ENCODE assay signal across 7 mouse cellular contexts in the genomic region with DNA sequence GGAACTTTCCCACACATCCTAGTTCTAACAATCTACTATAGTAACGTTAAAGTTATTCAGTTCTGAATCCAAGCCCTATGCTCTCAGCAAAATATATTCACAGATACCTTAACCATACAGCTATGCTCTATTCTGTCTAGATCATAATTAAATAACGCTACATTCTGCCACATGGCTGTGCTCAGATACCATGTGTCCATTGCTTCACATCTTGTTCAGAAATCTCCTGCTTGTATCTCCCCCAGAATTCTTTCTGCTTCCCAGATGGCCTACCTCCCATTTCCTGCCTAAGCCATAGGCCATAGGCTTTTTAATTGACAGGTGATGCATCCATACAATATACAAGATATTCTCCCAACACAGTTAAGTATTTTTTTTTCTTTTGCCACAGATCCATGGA. TPM values are rescaled to one million over a fixed set of nuclear protein-coding genes. Genes with fewer than 3 reads are reported as not detected.
DNase-seq lines count a peak whose midpoint lies in the region; ATAC-seq and TF ChIP-seq lines count a peak whose summit lies in the region.
"Not testable (repeated sequence)": the region's sequence is repeated elsewhere in the genome, so short reads cannot be mapped to it uniquely, and the experiment has no call there.

No protein-coding gene starts in this region.

- WGBS in forebrain, postnatal 0 days = 78% methylated on average over 2 of the region's 2 CpGs
- WGBS in hindbrain, postnatal 0 days = 87% methylated on average over 2 of the region's 2 CpGs
- WGBS in midbrain, postnatal 0 days = 91% methylated on average over 2 of the region's 2 CpGs

- H3K4me2 ChIP-seq in forebrain, postnatal 0 days (ENCODE audit: low read depth); hindbrain, postnatal 0 days (ENCODE audit: low read depth, low read length); midbrain, postnatal 0 days (ENCODE audit: low read depth, low read length, poor library complexity, severe bottlenecking): not testable (repeated sequence)

- H3K9ac ChIP-seq in forebrain, postnatal 0 days; hindbrain, postnatal 0 days (replicated peaks; ENCODE audit: low read length); midbrain, postnatal 0 days (replicated peaks; ENCODE audit: low read length, poor library complexity, severe bottlenecking): not testable (repeated sequence)

- not testable (repeated sequence) for H3K9me3 ChIP-seq in forebrain, postnatal 0 days (ENCODE audit: low read length); hindbrain, postnatal 0 days (ENCODE audit: low read length); midbrain, postnatal 0 days (ENCODE audit: low read length)

- peak; percentile 46 for DNase-seq in brain, adult 2 months (ENCODE audit: low read depth, low spot score)
- DNase-seq in cerebellum, adult 8-10 months = peak; percentile 5
- DNase-seq in cerebellum, postnatal 10 days = peak; percentile 50 to 55
- DNase-seq in forebrain, postnatal 0 days = peak; percentile 26
- not testable (repeated sequence) for DNase-seq in hindbrain, postnatal 0 days (ENCODE audit: low spot score)
- DNase-seq in left cerebral cortex, postnatal 4 days = peak; percentile 12
- DNase-seq in midbrain, postnatal 0 days (ENCODE audit: low spot score) = peak; percentile 25

- TF ChIP-seq CTCF in forebrain, postnatal 0 days (IDR thresholded peaks at IDR 0.05; ENCODE audit: low read depth) = peak; percentile 34; the same call in 1 of the 2 replicates
- TF ChIP-seq CTCF in hindbrain, postnatal 0 days (IDR thresholded peaks at IDR 0.05; ENCODE audit: low read depth) = peak; percentile 34
- TF ChIP-seq CTCF in midbrain, postnatal 0 days (IDR thresholded peaks at IDR 0.05) = peak; percentile 32

- H3K4me3 ChIP-seq in forebrain, postnatal 0 days (ENCODE audit: low read depth, low read length); hindbrain, postnatal 0 days (ENCODE audit: low read length); midbrain, postnatal 0 days (ENCODE audit: low read depth, low read length): not testable (repeated sequence)

- intact Hi-C loops in left cerebral cortex, postnatal 4 days (cut with DNase I) = not testable (repeated sequence)

- not testable (repeated sequence) for H3K27me3 ChIP-seq in forebrain, postnatal 0 days (ENCODE audit: insufficient read depth, low read length); hindbrain, postnatal 0 days (ENCODE audit: insufficient read depth, low read length); midbrain, postnatal 0 days (ENCODE audit: insufficient read depth, low read length)

- not testable (repeated sequence) for H3K27ac ChIP-seq in forebrain, postnatal 0 days (ENCODE audit: low read depth, low read length); hindbrain, postnatal 0 days; midbrain, postnatal 0 days (ENCODE audit: low read depth, low read length)

- ATAC-seq in forebrain, postnatal 0 days = peak; percentile 78
- ATAC-seq in hindbrain, postnatal 0 days = peak; percentile 40; the same call in 1 of the 2 replicates
- not testable (repeated sequence) for ATAC-seq in midbrain, postnatal 0 days (ENCODE audit: low FRiP score)

- H3K4me1 ChIP-seq in forebrain, postnatal 0 days (ENCODE audit: insufficient read depth); hindbrain, postnatal 0 days (ENCODE audit: insufficient read depth, low read length); midbrain, postnatal 0 days (ENCODE audit: insufficient read depth, low read length): not testable (repeated sequence)

- H3K36me3 ChIP-seq in forebrain, postnatal 0 days (ENCODE audit: insufficient read depth); hindbrain, postnatal 0 days (ENCODE audit: insufficient read depth, low read length); midbrain, postnatal 0 days (ENCODE audit: insufficient read depth, low read length): not testable (repeated sequence)

RNA-seq across cellular contexts. Expression of gene Rab32, which starts 39.4 kb away (rescaled TPM):
- total RNA-seq in forebrain, postnatal 0 days (2014; rRNA removed) = 3.2 TPM in 2 replicates
- 3.5 and 3.6 TPM in 2 replicates for polyA plus RNA-seq in forebrain, postnatal 0 days (2015; fragmentation: Nextera tagmentation; extraction: Ambion mirVana)
- 2.2 and 3.3 TPM in 2 replicates for total RNA-seq in hindbrain, postnatal 0 days (2014; rRNA removed)
- polyA plus RNA-seq in hindbrain, postnatal 0 days (2015; fragmentation: Nextera tagmentation; extraction: Ambion mirVana) = 5.1 and 5.3 TPM in 2 replicates
- total RNA-seq in left cerebral cortex, postnatal 4 days (2021) = 1 to 10 TPM; 1.5 to 1.7 TPM
- total RNA-seq in midbrain, postnatal 0 days (2014; rRNA removed) = 2.5 and 3.6 TPM in 2 replicates
- polyA plus RNA-seq in midbrain, postnatal 0 days (2015; fragmentation: Nextera tagmentation; extraction: Ambion mirVana) = 3.9 and 4.2 TPM in 2 replicates
